In the genomic region with DNA sequence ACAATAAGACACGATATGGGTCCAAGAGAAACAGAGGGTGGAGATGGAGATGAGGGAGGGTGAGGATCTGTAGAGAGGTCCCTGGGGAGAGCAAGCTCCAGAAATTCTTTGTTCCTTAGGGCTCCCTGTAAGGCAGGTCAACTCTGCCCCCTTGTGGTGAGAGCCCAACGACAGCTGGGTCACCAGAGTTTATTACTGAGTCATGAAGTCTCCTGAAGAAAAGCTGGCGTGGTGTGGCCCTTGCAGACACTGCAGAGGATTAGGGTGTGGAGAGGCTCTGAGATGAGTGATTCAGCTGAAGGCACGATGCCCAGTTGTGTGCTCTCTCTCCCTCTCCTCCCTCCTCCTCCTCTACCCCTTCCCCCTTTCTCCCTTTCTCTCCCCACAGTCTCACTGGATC, we compare ENCODE assay signal across 1 mouse cellular context.
TF ChIP-seq lines count a peak whose summit lies in the region.

No protein-coding gene starts in this region.

TF ChIP-seq in CH12.LX, 34 proteins besides CTCF, POLR2A, EP300 and RAD21 (continued from another document):
- no peak for TF ChIP-seq CHD1 (IDR thresholded peaks at IDR 0.05; ENCODE audit: low read depth, low read length)
- 0 out of 2 replicates have a peak, but pooled peaks have one; percentile 32 for TF ChIP-seq MYC (IDR thresholded peaks at IDR 0.05; ENCODE audit: low read depth, low read length)
- no peak for TF ChIP-seq USF1 (IDR thresholded peaks at IDR 0.05; ENCODE audit: low read depth, low read length)
- no peak for TF ChIP-seq ZMIZ1 (IDR thresholded peaks at IDR 0.05; ENCODE audit: low read depth, low read length)
- TF ChIP-seq MAX (IDR thresholded peaks at IDR 0.05; ENCODE audit: low read length) = no peak
- TF ChIP-seq GABPA (IDR thresholded peaks at IDR 0.05; ENCODE audit: insufficient replicate concordance, low read depth, low read length) = no peak
- 0 out of 2 replicates have a peak, but pooled peaks have one; percentile 33 for TF ChIP-seq IRF4 (IDR thresholded peaks at IDR 0.05; ENCODE audit: low read depth, low read length)
- TF ChIP-seq ZNF384 (IDR thresholded peaks at IDR 0.05; ENCODE audit: low read depth, low read length) = no peak
- TF ChIP-seq RCOR1 (conservative IDR thresholded peaks at IDR 0.05; ENCODE audit: low read depth, low read length) = no peak
- no peak for TF ChIP-seq TBP (conservative IDR thresholded peaks at IDR 0.05; ENCODE audit: low read depth, low read length)
- TF ChIP-seq SMC3 (IDR thresholded peaks at IDR 0.05; ENCODE audit: low read depth, low read length) = peak; percentile 91
- TF ChIP-seq MXI1 (IDR thresholded peaks at IDR 0.05; ENCODE audit: low read depth, low read length) = no peak
- no peak for TF ChIP-seq ETS1 (conservative IDR thresholded peaks at IDR 0.05; ENCODE audit: low read depth, low read length)
- no peak for TF ChIP-seq POLR2AphosphoS2 (IDR thresholded peaks at IDR 0.05; ENCODE audit: low read depth, low read length)
- TF ChIP-seq USF2 (conservative IDR thresholded peaks at IDR 0.05; ENCODE audit: low read depth, low read length) = no peak
- no peak for TF ChIP-seq TCF12 (IDR thresholded peaks at IDR 0.05; ENCODE audit: low read depth, low read length)
- TF ChIP-seq JUN (IDR thresholded peaks at IDR 0.05; ENCODE audit: insufficient read depth, low read depth, low read length) = no peak
- TF ChIP-seq BHLHE40 (IDR thresholded peaks at IDR 0.05; ENCODE audit: low read depth, low read length) = no peak; the same call in 1 of the 2 replicates
- TF ChIP-seq MEF2A (IDR thresholded peaks at IDR 0.05; ENCODE audit: borderline replicate concordance, low read depth, low read length) = peak; percentile 30
